Mouse (Mus musculus): ENCODE measurements around the gene Ctnnd2. TPM values are rescaled to one million over a fixed set of nuclear protein-coding genes. Genes with fewer than 3 reads are reported as not detected.

The Ctnnd2 gene
- polyA plus RNA-seq, 1 experiment = 2.1 TPM

- Histone ChIP-seq H3K27ac (ENCODE audit: control insufficient read depth, insufficient read depth, low read depth, low read length, poor library complexity) (no peak overlapping the region), H3K4me3 (replicated peaks; ENCODE audit: control insufficient read depth, low read depth, low read length) (no peak overlapping the region), H3K4me1 (ENCODE audit: control insufficient read depth, insufficient read depth, low read length) (no peaks in the 10 kb centered on the region)
- WGBS = 87% methylated on average over 5 of the region's 5 CpGs
- TF ChIP-seq POLR2A (IDR thresholded peaks at IDR 0.05; ENCODE audit: borderline replicate concordance, control insufficient read depth, low read depth, low read length) = no peak
- TF ChIP-seq CTCF (IDR thresholded peaks at IDR 0.05; ENCODE audit: control insufficient read depth, insufficient read depth, low read length) = no peak
Measured at GRCm38 (mm10) chr15:30634522-30634921, 462.1 kb downstream of the Ctnnd2 start.

GRCm38 (mm10) chr15:30640651-30641050 is 468.3 kb downstream of the Ctnnd2 start:
- H3K4me1 ChIP-seq (ENCODE audit: control insufficient read depth, insufficient read depth, low read length) = no peaks in the 10 kb centered on the region
- TF ChIP-seq CTCF (IDR thresholded peaks at IDR 0.05; ENCODE audit: control insufficient read depth, insufficient read depth, low read length) (no peak), POLR2A (IDR thresholded peaks at IDR 0.05; ENCODE audit: borderline replicate concordance, control insufficient read depth, low read depth, low read length) (no peak)
- no peak overlapping the region for H3K4me3 ChIP-seq (replicated peaks; ENCODE audit: control insufficient read depth, low read depth, low read length)
- 74% methylated on average over 5 of the region's 5 CpGs for WGBS
- no peak overlapping the region for H3K27ac ChIP-seq (ENCODE audit: control insufficient read depth, insufficient read depth, low read depth, low read length, poor library complexity)

- WGBS = 45% methylated on average over 1 of the region's 1 CpGs
Measured at GRCm38 (mm10) chr15:30645688-30646087, 473.3 kb downstream of the Ctnnd2 start.

GRCm38 (mm10) chr15:30646501-30647431 is 474.4 kb downstream of the Ctnnd2 start:
- WGBS = 3% methylated on average over 93 of the region's 94 CpGs
- H3K27ac ChIP-seq (ENCODE audit: control insufficient read depth, insufficient read depth, low read depth, low read length, poor library complexity) = no peak overlapping the region; the same call in 1 of the 2 replicates
- TF ChIP-seq CTCF (IDR thresholded peaks at IDR 0.05; ENCODE audit: control insufficient read depth, insufficient read depth, low read length) (no peak), POLR2A (IDR thresholded peaks at IDR 0.05; ENCODE audit: borderline replicate concordance, control insufficient read depth, low read depth, low read length) (no peak)
- no peaks in the 10 kb centered on the region; the same call in none of the 2 replicates for H3K4me1 ChIP-seq (ENCODE audit: control insufficient read depth, insufficient read depth, low read length)
- peak overlapping the region; percentile 50 for H3K4me3 ChIP-seq (replicated peaks; ENCODE audit: control insufficient read depth, low read depth, low read length)

More at GRCm38 (mm10) chr15:30645688-30646087, 473.3 kb downstream of the Ctnnd2 start:
- Histone ChIP-seq H3K4me1 (ENCODE audit: control insufficient read depth, insufficient read depth, low read length) (no peaks in the 10 kb centered on the region; the same call in none of the 2 replicates), H3K4me3 (replicated peaks; ENCODE audit: control insufficient read depth, low read depth, low read length) (no peak overlapping the region), H3K27ac (ENCODE audit: control insufficient read depth, insufficient read depth, low read depth, low read length, poor library complexity) (no peak overlapping the region)
- no peak for TF ChIP-seq POLR2A (IDR thresholded peaks at IDR 0.05; ENCODE audit: borderline replicate concordance, control insufficient read depth, low read depth, low read length)
- TF ChIP-seq CTCF (IDR thresholded peaks at IDR 0.05; ENCODE audit: control insufficient read depth, insufficient read depth, low read length) = no peak

DNA sequence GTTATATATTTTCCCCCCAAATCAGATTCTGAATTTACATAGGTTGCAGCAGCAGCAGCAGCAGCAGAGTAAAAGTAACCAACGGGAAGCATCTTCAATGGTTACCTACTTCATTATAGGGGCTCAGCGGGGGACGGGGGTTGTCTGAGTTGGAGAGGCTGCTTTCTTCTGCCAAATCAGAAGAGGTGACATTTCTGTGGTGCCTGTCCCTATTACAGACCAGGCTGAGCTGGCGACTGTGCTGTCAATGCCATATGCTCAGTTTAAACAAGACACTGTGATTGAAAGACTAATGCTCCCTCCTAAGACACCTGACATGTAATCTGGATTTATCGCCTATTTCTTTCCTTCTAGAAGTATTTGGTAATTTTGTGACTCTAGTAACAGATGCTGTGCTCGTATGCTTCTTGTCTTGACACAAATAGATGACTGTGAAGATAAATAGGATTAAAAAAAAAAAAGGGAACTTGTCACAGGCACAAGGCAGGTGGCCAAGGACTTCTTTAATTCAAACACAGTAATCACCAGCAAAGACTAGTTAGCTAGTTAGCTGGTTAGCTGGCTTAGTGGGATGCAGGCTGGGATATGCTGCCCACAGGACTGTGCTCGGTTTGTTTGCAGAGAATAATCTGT is 475.4 kb downstream of the Ctnnd2 start:
- Histone ChIP-seq H3K4me1 (ENCODE audit: control insufficient read depth, insufficient read depth, low read length) (no peaks in the 10 kb centered on the region; the same call in none of the 2 replicates), H3K27ac (ENCODE audit: control insufficient read depth, insufficient read depth, low read depth, low read length, poor library complexity) (no peak overlapping the region), H3K4me3 (replicated peaks; ENCODE audit: control insufficient read depth, low read depth, low read length) (no peak overlapping the region)
- no peak for TF ChIP-seq POLR2A (IDR thresholded peaks at IDR 0.05; ENCODE audit: borderline replicate concordance, control insufficient read depth, low read depth, low read length)
- TF ChIP-seq CTCF (IDR thresholded peaks at IDR 0.05; ENCODE audit: control insufficient read depth, insufficient read depth, low read length) = no peak
- WGBS = 21% methylated on average over 7 of the region's 7 CpGs

GRCm38 (mm10) chr15:30649964-30650363 is 477.6 kb downstream of the Ctnnd2 start:
- WGBS = 52% methylated on average over 6 of the region's 6 CpGs
- no peak for TF ChIP-seq CTCF (IDR thresholded peaks at IDR 0.05; ENCODE audit: control insufficient read depth, insufficient read depth, low read length)
- no peak for TF ChIP-seq POLR2A (IDR thresholded peaks at IDR 0.05; ENCODE audit: borderline replicate concordance, control insufficient read depth, low read depth, low read length)

GRCm38 (mm10) chr15:30655433-30655832 is 483.0 kb downstream of the Ctnnd2 start:
- no peak for TF ChIP-seq CTCF (IDR thresholded peaks at IDR 0.05; ENCODE audit: control insufficient read depth, insufficient read depth, low read length)
- no peak for TF ChIP-seq POLR2A (IDR thresholded peaks at IDR 0.05; ENCODE audit: borderline replicate concordance, control insufficient read depth, low read depth, low read length)
- Histone ChIP-seq H3K4me3 (replicated peaks; ENCODE audit: control insufficient read depth, low read depth, low read length) (no peak overlapping the region), H3K27ac (ENCODE audit: control insufficient read depth, insufficient read depth, low read depth, low read length, poor library complexity) (no peak overlapping the region), H3K4me1 (ENCODE audit: control insufficient read depth, insufficient read depth, low read length) (peaks cover 1% of the 10 kb centered on the region; the same call in 1 of the 2 replicates)
- 80% methylated on average over 9 of the region's 9 CpGs for WGBS

More at GRCm38 (mm10) chr15:30649964-30650363, 477.6 kb downstream of the Ctnnd2 start:
- H3K4me3 ChIP-seq (replicated peaks; ENCODE audit: control insufficient read depth, low read depth, low read length) = no peak overlapping the region
- no peaks in the 10 kb centered on the region; the same call in none of the 2 replicates for H3K4me1 ChIP-seq (ENCODE audit: control insufficient read depth, insufficient read depth, low read length)
- H3K27ac ChIP-seq (ENCODE audit: control insufficient read depth, insufficient read depth, low read depth, low read length, poor library complexity) = no peak overlapping the region

DNA sequence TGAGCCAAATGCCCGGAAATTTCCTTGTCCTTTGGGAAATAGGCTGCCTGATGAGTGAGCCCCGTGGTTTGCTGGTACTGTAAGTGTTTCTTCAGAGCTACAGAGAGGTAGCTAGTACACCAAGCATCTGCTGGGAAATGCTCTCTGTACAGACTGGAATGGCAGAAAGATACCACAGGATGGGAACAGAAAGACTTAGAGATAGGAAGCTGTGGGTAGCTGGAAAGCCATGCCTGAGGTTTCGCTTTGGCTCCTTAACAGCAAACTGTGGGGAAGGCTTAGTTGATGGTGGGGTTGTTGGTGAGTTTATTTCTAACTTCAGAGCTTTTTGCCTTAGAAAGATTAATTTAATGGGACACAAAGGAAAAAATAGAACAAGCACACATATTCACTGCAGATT is 485.2 kb downstream of the Ctnnd2 start:
- 60% methylated on average over 3 of the region's 3 CpGs for WGBS
- TF ChIP-seq CTCF (IDR thresholded peaks at IDR 0.05; ENCODE audit: control insufficient read depth, insufficient read depth, low read length) (no peak), POLR2A (IDR thresholded peaks at IDR 0.05; ENCODE audit: borderline replicate concordance, control insufficient read depth, low read depth, low read length) (no peak)
- Histone ChIP-seq H3K4me1 (ENCODE audit: control insufficient read depth, insufficient read depth, low read length) (peaks cover 1% of the 10 kb centered on the region; the same call in 1 of the 2 replicates), H3K27ac (ENCODE audit: control insufficient read depth, insufficient read depth, low read depth, low read length, poor library complexity) (no peak overlapping the region), H3K4me3 (replicated peaks; ENCODE audit: control insufficient read depth, low read depth, low read length) (no peak overlapping the region)
